Mouse (Mus musculus): ENCODE data around the gene Tmem169.

GRCm38 (mm10) chr1:72243656-72244316 is 40.4 kb upstream of the Tmem169 start:
- no peak for TF ChIP-seq USF1 (IDR thresholded peaks at IDR 0.05; ENCODE audit: low read depth)
- peak; percentile 94 for TF ChIP-seq POLR2A (IDR thresholded peaks at IDR 0.05; ENCODE audit: insufficient read length, low read depth)
- TF ChIP-seq MAX (IDR thresholded peaks at IDR 0.05; ENCODE audit: low read depth) = no peak
- peak; percentile 96 for TF ChIP-seq POLR2AphosphoS2 (IDR thresholded peaks at IDR 0.05; ENCODE audit: insufficient read length, low read depth)
- peak in 1 of 3 experiments; percentile 29 for TF ChIP-seq MYOG (IDR thresholded peaks at IDR 0.05; ENCODE audit: control insufficient read depth in 1 of 3, insufficient read depth in 1 of 3, insufficient read length in 2 of 3, low read depth in 2 of 3)
- no peak for TF ChIP-seq MYOD1 (IDR thresholded peaks at IDR 0.05; ENCODE audit: control insufficient read depth in 1 of 3, insufficient read length in 2 of 3, low read depth in 2 of 3)
- no peak for TF ChIP-seq TCF3 (IDR thresholded peaks at IDR 0.05; ENCODE audit: insufficient read length, low read depth)
- TF ChIP-seq CEBPB (IDR thresholded peaks at IDR 0.05; ENCODE audit: insufficient read depth, poor library complexity, severe bottlenecking) = no peak
- TF ChIP-seq TCF12 (IDR thresholded peaks at IDR 0.05; ENCODE audit: insufficient read depth, poor library complexity, severe bottlenecking) = no peak
- TF ChIP-seq REST (IDR thresholded peaks at IDR 0.05; ENCODE audit: insufficient read depth, insufficient read length) = no peak
- no peak for TF ChIP-seq E2F4 (IDR thresholded peaks at IDR 0.05; ENCODE audit: insufficient read depth)
- peak; percentile 100 for TF ChIP-seq SRF (IDR thresholded peaks at IDR 0.05; ENCODE audit: control insufficient read depth, insufficient read length, low read depth)

All from myocyte (in vitro differentiated cells).